8 mouse cellular contexts compared by ENCODE assay signal in the genomic region with DNA sequence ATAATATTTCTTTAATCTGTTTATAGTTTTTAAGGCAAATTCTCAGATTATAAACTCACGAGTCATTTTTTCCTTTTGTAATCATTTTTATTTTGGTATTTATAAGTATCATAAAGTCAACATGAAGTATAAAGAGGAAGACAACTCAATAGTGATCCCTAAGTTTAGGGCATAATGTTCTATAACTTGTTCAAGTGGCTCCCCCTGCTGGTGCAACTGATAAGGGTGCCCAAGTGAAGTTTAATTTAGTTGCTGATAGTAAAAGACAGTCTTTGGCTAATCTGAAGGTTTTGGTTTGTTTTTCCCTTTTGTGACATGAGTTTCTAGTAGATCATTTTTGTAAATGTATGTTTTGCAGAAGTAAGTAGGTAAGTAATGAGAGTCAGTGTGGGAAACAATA. TPM values are rescaled to one million over a fixed set of nuclear protein-coding genes. Genes with fewer than 3 reads are reported as not detected.
DNase-seq lines count a peak whose midpoint lies in the region; ATAC-seq and TF ChIP-seq lines count a peak whose summit lies in the region.

No protein-coding gene starts in this region.

- no peaks in the 10 kb centered on the region for H3K79me2 ChIP-seq in heart, adult 2 months (replicated peaks; ENCODE audit: control insufficient read depth, insufficient read depth, low read length)

- no peak for TF ChIP-seq POLR2A in heart, adult 2 months (IDR thresholded peaks at IDR 0.05; ENCODE audit: insufficient read depth, low read depth, low read length)

- H3K36me3 ChIP-seq in heart, adult 2 months (ENCODE audit: control insufficient read depth, insufficient read depth, low read length) = no peaks in the 10 kb centered on the region

- CTCF ChIA-PET in Patski (lab: Charles Lee) = no interaction called here

- WGBS in heart, adult 2 months = 24% methylated on average over 1 of the region's 1 CpGs

- no peaks in the 10 kb centered on the region for H3K27me3 ChIP-seq in heart, adult 2 months (ENCODE audit: control insufficient read depth, insufficient read depth, low read length)
- H3K27me3 ChIP-seq in Patski = no peaks in the 10 kb centered on the region

- intact Hi-C loops in heart, adult 2 months (cut with DNase I) = loop anchor here (2.0 to 10.0 kb wide), 4 partner anchors 116 to 401 kb away; a partner anchor contains a TSS
- intact Hi-C loops in heart, postnatal 25 days (cut with DNase I) = loop anchor here (5.0 kb wide), 3 partner anchors 51 to 401 kb away; no protein-coding TSS in a partner anchor

- H3K9ac ChIP-seq in heart, adult 2 months (ENCODE audit: low read depth, low read length) = no peak overlapping the region

- ATAC-seq in Patski = no peak

- POLR2A ChIA-PET in Patski (lab: Charles Lee) = no interaction called here

- TF ChIP-seq CTCF in heart, adult 2 months (IDR thresholded peaks at IDR 0.05) = peak; percentile 94
- TF ChIP-seq CTCF in Patski (IDR thresholded peaks at IDR 0.05) = peak; percentile 58

- DNase-seq in heart, adult 2 months = peak; percentile 48 to 81
- DNase-seq in heart, postnatal 25 days (ENCODE audit: low spot score) = no peak
- DNase-seq in Patski (ENCODE audit: low read depth, low spot score) = no peak
- peak; percentile 81 to 86 for DNase-seq in cerebellum, postnatal 14 days
- peak; percentile 6 to 59 for DNase-seq in heart, adult 9 months (ENCODE audit: low spot score in 2 of 2)
- peak; percentile 47 for DNase-seq in left cerebral cortex, adult 11 months (ENCODE audit: low spot score)
- DNase-seq in naive thymus-derived CD4-positive, alpha-beta T cell, adult 2 months (ENCODE audit: low read depth) = peak; percentile 83
- DNase-seq in thymus, adult 18-20 months = peak; percentile 19 to 42

- no peak overlapping the region for H3K4me3 ChIP-seq in heart, adult 2 months

- H3K4me1 ChIP-seq in heart, adult 2 months (ENCODE audit: control insufficient read depth, insufficient read depth, low read length) = no peaks in the 10 kb centered on the region

- in situ Hi-C loops in Patski (cut with MboI; ENCODE audit: low pct_unique_long_range_greater_than_20kb) = loop anchor here (10.0 kb wide), 1 partner anchor 398 kb away; no protein-coding TSS in a partner anchor

- H3K27ac ChIP-seq in heart, adult 2 months = no peak overlapping the region

- no peak for TF ChIP-seq EP300 in heart, adult 2 months (IDR thresholded peaks at IDR 0.05; ENCODE audit: insufficient read depth, low read depth, low read length)

RNA-seq across cellular contexts. Expression of a gene that starts 55.8 kb away (rescaled TPM):
- 10 to 100 TPM; 13.7 to 14.6 TPM for total RNA-seq in heart, adult 2 months (2021)
- polyA plus RNA-seq in heart, adult 2 months (2012; rRNA removed) = 4.0 and 7.4 TPM in 2 replicates
- total RNA-seq in heart, postnatal 25 days (2021) = 10 to 100 TPM; 16.4 TPM
- polyA plus RNA-seq in Patski (2021) = 12.8 TPM

Comparison
In these comparisons a context has a peak if more than half of its experiments do, and no peak if none do; other contexts are left out.
1. DNase-seq: peak in heart, adult 2 months (2 of 2), cerebellum, postnatal 14 days (2 of 2), heart, adult 9 months (2 of 2), left cerebral cortex, adult 11 months (single experiment), naive thymus-derived CD4-positive, alpha-beta T cell, adult 2 months (single experiment) and thymus, adult 18-20 months (2 of 2); none in heart, postnatal 25 days (single experiment) and Patski (single experiment).